Mouse (Mus musculus) limb, embryonic 14.5 days (tissue): ENCODE data around the gene Zdhhc16. TPM values are rescaled to one million over a fixed set of nuclear protein-coding genes. Genes with fewer than 3 reads are reported as not detected.

Source experiments
- ATAC-seq: fragments of 200-750 bp; cut with Nextera tagmentation; 2 replicates; pipeline ENCODE4 v1.8.0; 2017; ENCODE audit warnings: low read depth, moderate number of reproducible peaks, moderate TSS enrichment; ENCODE audit not compliant: low FRiP score
- DNase-seq: peaks from one replicate; pipeline ENCODE4 v3.0.0-alpha.2; 2015; ENCODE audit warnings: low spot score
- H3K27ac ChIP-seq: fragments of 300-500 bp; sonication (generic); replicated peaks from 2 replicates; pipeline ENCODE4 v1.5.1; 2014; ENCODE audit warnings: low read depth, mild to moderate bottlenecking, low read length, moderate library complexity, mixed read lengths
- H3K27me3 ChIP-seq: fragments of 300-500 bp; sonication (generic); 2 replicates; pipeline ENCODE4 v1.6.1; 2014; ENCODE audit warnings: low read length, mixed read lengths; ENCODE audit not compliant: control insufficient read depth, insufficient read depth
- H3K36me3 ChIP-seq: fragments of 300-500 bp; sonication (generic); 2 replicates; pipeline ENCODE4 v1.6.1; 2014; ENCODE audit warnings: mild to moderate bottlenecking, low read length, moderate library complexity, mixed read lengths; ENCODE audit not compliant: control insufficient read depth, insufficient read depth
- H3K4me1 ChIP-seq: fragments of 300-500 bp; sonication (generic); 2 replicates; pipeline ENCODE4 v1.6.1; 2014; ENCODE audit warnings: antibody characterized with exemption, low read length, mixed read lengths; ENCODE audit not compliant: control insufficient read depth, insufficient read depth
- H3K4me2 ChIP-seq: fragments of 300-500 bp; sonication (generic); replicated peaks from 2 replicates; pipeline ENCODE4 v1.6.1; 2014; ENCODE audit warnings: low read depth, mild to moderate bottlenecking, low read length, moderate library complexity; ENCODE audit not compliant: severe bottlenecking
- H3K4me3 ChIP-seq: fragments of 300-500 bp; sonication (generic); replicated peaks from 2 replicates; pipeline ENCODE4 v1.5.1; 2014; ENCODE audit warnings: low read length
- H3K9ac ChIP-seq: fragments of 300-500 bp; sonication (generic); 2 replicates; pipeline ENCODE4 v1.6.1; 2014; ENCODE audit warnings: mild to moderate bottlenecking, low read depth, low read length, moderate library complexity; ENCODE audit not compliant: severe bottlenecking
- H3K9me3 ChIP-seq: fragments of 300-500 bp; sonication (generic); 2 replicates; pipeline ENCODE4 v1.6.1; 2016; ENCODE audit warnings: low read length; ENCODE audit not compliant: control insufficient read depth
- POLR2A ChIP-seq: fragments of 200-500 bp; IDR thresholded peaks from 2 replicates; pipeline ENCODE4 v1.8.0; 2012; ENCODE audit warnings: inconsistent platforms, mild to moderate bottlenecking, moderate library complexity, borderline replicate concordance; ENCODE audit not compliant: insufficient read depth, insufficient read length; ENCODE audit errors: extremely low read depth
- WGBS: fragments of 180-500 bp; shearing (Covaris S2); extraction: QIAGEN DNeasy Blood & Tissue Kit; methylation state at CpG from one replicate; pipeline ENCODE4 v1.1.7; 2014; 5-methylcytosine and 5-hydroxymethylcytosine counted together
- polyA plus RNA-seq, 2 experiments: library from polyadenylated mRNA; depleted of rRNA in 1 of 2; stranded (reverse) in 1 of 2; unstranded in 1 of 2; fragments of >200 nt; fragmentation: Nextera tagmentation in 1 of 2; extraction: Ambion mirVana in 1 of 2; gene quantifications; 2 replicates each; pipeline versions ENCODE4 v1.2.1 to v1.2.3; 2012 to 2014

The Zdhhc16 gene
- polyA plus RNA-seq, 2 experiments, result 79.2 to 114 TPM

DNA sequence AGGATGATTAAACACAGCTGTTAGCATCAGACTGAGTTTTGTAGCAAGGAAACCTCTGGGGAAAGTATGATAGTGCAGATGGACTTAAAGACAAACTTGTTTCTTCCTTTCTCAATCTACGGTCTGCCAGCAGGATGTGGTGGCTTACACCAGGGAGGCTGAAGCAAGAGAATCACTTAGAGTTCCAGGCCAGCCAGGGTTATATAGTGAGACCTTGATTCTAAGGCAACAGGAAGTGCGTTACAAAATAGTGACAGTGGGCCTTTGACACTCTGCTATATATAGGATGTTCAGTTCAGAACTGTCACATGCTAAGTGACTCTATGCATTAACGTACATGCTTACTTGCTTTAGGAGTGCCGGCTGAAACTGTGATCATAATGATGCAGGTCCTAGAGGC, 16.4 kb upstream of the Zdhhc16 start:
- Histone ChIP-seq H3K4me2 (no peak overlapping the region), H3K9me3 (no peaks in the 10 kb centered on the region), H3K27me3 (no peaks in the 10 kb centered on the region), H3K36me3 (peaks cover 53% of the 10 kb centered on the region), H3K27ac (no peak overlapping the region), H3K9ac (no peak overlapping the region), H3K4me3 (no peak overlapping the region), H3K4me1 (peaks cover 20% of the 10 kb centered on the region)
- no peak for TF ChIP-seq POLR2A
- 91% methylated on average over 4 of the region's 4 CpGs for WGBS
- ATAC-seq (no peak), DNase-seq (no peak)

DNA sequence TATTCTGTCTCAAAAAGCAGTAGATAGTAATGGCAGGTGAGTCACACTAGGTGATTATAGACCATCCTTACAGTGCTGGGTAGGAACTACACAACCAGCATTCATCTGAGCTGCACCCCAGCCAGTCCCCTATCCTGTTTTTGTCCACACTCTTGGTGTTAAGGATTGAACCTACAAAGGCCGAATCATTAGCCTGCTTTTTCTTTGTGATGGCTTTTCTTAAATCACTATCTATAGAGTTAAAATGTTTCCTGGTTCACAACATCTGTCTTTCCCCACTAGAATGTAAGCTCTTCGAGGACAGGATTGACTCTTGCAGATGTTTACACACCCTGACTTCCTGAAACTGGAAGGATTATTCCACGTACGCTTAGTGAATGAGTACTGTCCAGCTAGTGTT, 13.8 kb upstream of the Zdhhc16 start:
- H3K4me2 ChIP-seq, result no peak overlapping the region
- DNase-seq (no peak), ATAC-seq (no peak)
- H3K4me1 ChIP-seq, result peaks cover 6% of the 10 kb centered on the region; the same call in 1 of the 2 replicates
- H3K4me3 ChIP-seq, result no peak overlapping the region
- WGBS, result 85% methylated on average over 4 of the region's 4 CpGs
- H3K27ac ChIP-seq, result no peak overlapping the region
- peaks cover 67% of the 10 kb centered on the region for H3K36me3 ChIP-seq
- TF ChIP-seq POLR2A, result no peak
- H3K9ac ChIP-seq, result no peak overlapping the region
- H3K27me3 ChIP-seq, result no peaks in the 10 kb centered on the region
- H3K9me3 ChIP-seq, result no peaks in the 10 kb centered on the region

DNA sequence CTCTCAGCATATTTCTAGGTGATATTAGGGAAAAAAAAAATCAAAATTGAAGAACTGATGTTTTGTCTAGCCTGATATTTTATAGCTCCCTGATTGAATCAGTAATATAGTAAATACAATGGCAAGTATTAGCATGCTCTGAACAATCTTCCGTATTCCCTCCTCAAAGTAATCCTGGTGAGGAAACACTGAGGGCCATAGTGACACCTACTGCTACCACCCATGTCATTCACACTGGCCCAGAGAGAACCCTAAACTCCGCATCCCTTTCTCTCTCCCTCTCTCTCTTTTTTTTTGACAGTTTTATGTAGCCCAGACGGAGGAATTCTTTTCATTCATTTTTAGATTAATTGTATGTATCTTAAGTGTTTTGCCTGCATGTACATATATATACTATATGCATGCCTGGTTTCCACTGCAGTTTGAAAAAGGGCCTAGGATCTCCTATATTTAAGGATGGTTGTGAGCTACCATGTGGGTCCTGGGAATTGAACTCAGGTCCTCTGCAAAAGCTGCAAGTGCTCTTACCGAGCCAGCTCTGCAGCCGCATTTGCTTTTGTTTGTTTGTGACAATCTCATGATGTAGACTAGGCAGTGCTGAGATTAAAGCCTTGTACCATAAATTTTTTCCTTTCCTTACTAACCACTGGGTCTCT, 12.7 kb upstream of the Zdhhc16 start:
- Histone ChIP-seq H3K36me3 (peaks cover 62% of the 10 kb centered on the region), H3K4me2 (no peak overlapping the region), H3K4me3 (no peak overlapping the region), H3K27me3 (no peaks in the 10 kb centered on the region), H3K9ac (no peak overlapping the region), H3K9me3 (no peaks in the 10 kb centered on the region), H3K4me1 (no peaks in the 10 kb centered on the region), H3K27ac (no peak overlapping the region)
- WGBS, result 74% methylated on average over 5 of the region's 5 CpGs
- DNase-seq (no peak), ATAC-seq (no peak)
- no peak for TF ChIP-seq POLR2A

DNA sequence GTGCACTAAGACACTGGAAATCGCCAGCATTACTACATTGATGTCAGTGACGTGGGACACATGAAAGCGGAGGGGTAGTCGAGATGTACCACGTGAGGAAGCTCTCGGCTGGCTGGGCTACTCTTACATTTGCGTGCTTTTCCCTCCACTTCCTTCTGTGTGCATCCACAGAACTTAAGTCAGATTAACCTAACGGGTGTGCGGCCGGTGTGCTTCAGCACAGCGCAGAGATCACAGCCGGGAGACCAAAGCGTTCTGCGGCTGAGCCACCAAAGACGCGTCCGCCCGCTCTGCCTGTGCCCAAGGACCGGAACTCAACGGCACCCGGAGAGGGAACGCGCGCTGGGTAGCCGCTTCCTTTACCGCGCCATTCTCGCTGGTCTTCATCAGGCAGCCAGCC, 594 bp upstream of the Zdhhc16 start:
- peak overlapping the region; percentile 71 for H3K4me3 ChIP-seq
- H3K9ac ChIP-seq, result peak overlapping the region; percentile 68
- TF ChIP-seq POLR2A, result no peak
- ATAC-seq, result no peak
- H3K27me3 ChIP-seq, result no peaks in the 10 kb centered on the region
- no peak for DNase-seq
- peak overlapping the region; percentile 20; the same call in 1 of the 2 replicates for H3K27ac ChIP-seq
- peaks cover 31% of the 10 kb centered on the region for H3K36me3 ChIP-seq
- peak overlapping the region; percentile 81 for H3K4me2 ChIP-seq
- no peaks in the 10 kb centered on the region for H3K9me3 ChIP-seq
- 1% methylated on average over 28 of the region's 28 CpGs for WGBS
- peaks cover 11% of the 10 kb centered on the region; the same call in 1 of the 2 replicates for H3K4me1 ChIP-seq

DNA sequence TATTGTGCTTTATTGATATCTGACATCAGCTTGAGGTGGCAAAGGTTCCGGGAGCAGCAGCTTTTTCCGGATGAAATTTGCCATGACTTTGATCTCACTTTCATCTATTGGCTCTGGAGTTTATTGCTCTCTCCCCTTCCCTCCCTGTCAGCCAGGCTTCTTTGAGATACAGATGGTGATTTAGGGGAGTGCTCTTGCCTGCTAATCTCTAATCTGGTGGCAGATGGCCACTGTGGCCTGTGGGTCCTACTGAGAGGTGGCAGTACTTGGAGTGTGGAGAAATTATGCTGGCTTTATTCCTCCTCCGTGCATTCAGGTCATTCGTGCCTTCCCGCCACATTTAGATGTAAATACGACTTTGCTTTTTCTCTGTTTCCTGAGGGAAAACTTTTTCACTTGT, 844 bp downstream of the Zdhhc16 start:
- no peak for TF ChIP-seq POLR2A
- WGBS, result 17% methylated on average over 6 of the region's 6 CpGs
- H3K36me3 ChIP-seq, result peaks cover 34% of the 10 kb centered on the region
- ATAC-seq (no peak), DNase-seq (no peak)
- H3K4me3 ChIP-seq, result peak overlapping the region; percentile 71
- H3K9me3 ChIP-seq, result no peaks in the 10 kb centered on the region
- peak overlapping the region; percentile 83 for H3K9ac ChIP-seq
- peak overlapping the region; percentile 74 for H3K4me2 ChIP-seq
- peaks cover 11% of the 10 kb centered on the region; the same call in 1 of the 2 replicates for H3K4me1 ChIP-seq
- no peak overlapping the region for H3K27ac ChIP-seq
- H3K27me3 ChIP-seq, result no peaks in the 10 kb centered on the region

DNA sequence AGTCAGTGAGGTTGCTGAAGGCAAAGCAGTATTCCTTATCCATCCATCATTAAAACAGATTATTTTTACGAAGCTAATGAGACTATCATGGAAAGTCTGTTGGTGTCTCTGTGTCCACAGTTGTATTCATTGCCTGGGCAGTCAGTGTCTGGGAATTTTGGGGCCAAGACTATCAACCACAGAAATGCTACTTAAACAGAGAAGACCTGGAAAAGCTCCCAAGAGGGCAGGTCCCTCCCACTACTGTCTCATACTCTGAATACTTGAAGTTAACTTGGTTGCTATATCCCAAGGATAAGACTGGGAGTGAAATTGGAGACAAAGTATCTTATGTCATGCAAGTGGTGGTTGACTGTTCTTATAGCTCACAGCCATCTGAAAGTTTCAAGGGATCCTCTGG, 2.6 kb downstream of the Zdhhc16 start:
- no peak overlapping the region for H3K4me3 ChIP-seq
- H3K27ac ChIP-seq, result no peak overlapping the region
- WGBS, result 94% methylated on average over 1 of the region's 1 CpGs
- peaks cover 42% of the 10 kb centered on the region for H3K36me3 ChIP-seq
- no peaks in the 10 kb centered on the region for H3K27me3 ChIP-seq
- no peaks in the 10 kb centered on the region for H3K9me3 ChIP-seq
- ATAC-seq (no peak), DNase-seq (no peak)
- peaks cover 11% of the 10 kb centered on the region; the same call in 1 of the 2 replicates for H3K4me1 ChIP-seq
- no peak for TF ChIP-seq POLR2A
- no peak overlapping the region for H3K9ac ChIP-seq
- H3K4me2 ChIP-seq, result no peak overlapping the region
